Mouse (Mus musculus): ENCODE measurements around the gene Mcm2. TPM values are rescaled to one million over a fixed set of nuclear protein-coding genes. Genes with fewer than 3 reads are reported as not detected.

Mcm2 gene
- polyA plus RNA-seq, 1 experiment: 12.7 TPM

DNA sequence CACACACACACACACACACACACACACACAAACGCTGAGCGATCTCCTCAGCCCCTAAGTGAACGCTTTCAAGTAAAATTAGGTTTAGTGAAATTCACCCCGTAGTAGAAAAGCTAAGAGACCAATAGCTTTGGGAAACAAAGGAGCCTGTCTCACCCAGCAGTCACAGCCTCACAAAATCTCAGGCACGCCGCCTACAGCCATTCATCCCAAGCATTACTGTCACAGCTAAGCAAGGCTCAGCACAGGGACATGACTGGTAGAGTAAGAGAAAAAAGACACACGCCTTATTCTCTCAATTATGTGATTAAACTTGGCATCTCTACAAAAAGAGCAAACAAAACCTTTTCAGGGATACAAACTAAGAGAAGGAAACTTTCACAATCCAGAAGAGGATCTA, 17.2 kb downstream of the Mcm2 start:
- no peak for TF ChIP-seq CTCF (IDR thresholded peaks at IDR 0.05; ENCODE audit: low read depth, low read length)
- no peak for TF ChIP-seq POLR2A (IDR thresholded peaks at IDR 0.05; ENCODE audit: borderline replicate concordance, low read depth, low read length)
- Histone ChIP-seq H3K4me3 (ENCODE audit: insufficient read depth, low read length) (no peak overlapping the region), H3K4me1 (ENCODE audit: control insufficient read depth, insufficient read depth, low read length) (no peaks in the 10 kb centered on the region), H3K27ac (ENCODE audit: insufficient read depth, low read depth, low read length) (no peak overlapping the region)

DNA sequence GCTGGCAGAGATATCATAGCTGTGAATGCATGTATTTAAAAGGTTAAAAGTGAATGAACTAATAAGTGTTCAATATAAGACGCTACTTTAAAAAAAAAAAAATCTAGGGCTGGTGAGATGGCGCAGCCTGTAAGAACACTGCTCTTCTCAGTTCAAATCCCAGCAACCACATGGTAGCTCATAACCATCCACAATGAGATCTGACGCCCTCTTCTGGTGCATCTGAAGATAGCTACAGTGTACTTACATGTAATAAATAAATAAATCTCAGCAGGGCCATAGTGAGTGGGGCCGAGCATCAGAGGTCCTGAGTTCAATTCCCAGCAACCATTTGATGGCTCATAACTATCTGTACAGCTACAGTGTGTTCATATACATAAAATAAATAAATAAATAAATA, 19.1 kb downstream of the Mcm2 start:
- TF ChIP-seq CTCF (IDR thresholded peaks at IDR 0.05; ENCODE audit: low read depth, low read length) (no peak), POLR2A (IDR thresholded peaks at IDR 0.05; ENCODE audit: borderline replicate concordance, low read depth, low read length) (no peak)
- Histone ChIP-seq H3K27ac (ENCODE audit: insufficient read depth, low read depth, low read length) (no peak overlapping the region), H3K4me1 (ENCODE audit: control insufficient read depth, insufficient read depth, low read length) (no peaks in the 10 kb centered on the region), H3K4me3 (ENCODE audit: insufficient read depth, low read length) (no peak overlapping the region)

DNA sequence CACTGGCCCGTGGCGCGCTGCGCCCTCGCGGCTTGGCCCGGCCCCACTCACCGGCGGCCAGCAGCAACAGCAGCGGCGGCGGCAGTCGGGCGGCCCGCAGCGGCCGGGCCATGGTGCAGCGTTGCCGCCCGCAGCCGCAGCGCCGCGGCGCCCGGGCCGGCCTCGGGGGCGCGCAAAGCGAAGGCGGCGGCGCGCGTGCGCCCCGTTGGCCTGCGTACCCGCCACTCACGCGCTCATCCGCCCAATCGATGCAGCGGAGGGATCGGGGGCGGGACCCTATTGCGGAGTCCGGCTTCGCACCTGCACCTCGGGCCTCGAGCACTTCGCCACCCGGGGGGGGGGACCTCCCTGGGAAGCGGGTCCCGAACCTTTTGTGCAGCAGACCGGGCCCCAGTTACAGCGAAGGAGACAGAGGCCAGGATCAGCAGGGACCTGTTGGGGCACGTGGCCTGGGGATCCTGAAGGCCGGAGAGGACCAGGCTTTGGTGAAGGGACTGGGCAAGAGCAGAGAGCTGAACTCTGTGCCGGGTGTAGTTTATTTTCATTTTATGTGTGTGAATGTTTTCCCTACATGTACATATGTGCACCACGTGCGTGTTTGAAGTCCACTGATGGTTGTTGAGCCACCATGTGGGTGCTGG, 23.6 kb downstream of the Mcm2 start, which contains the start of gene Podxl2:
Gene Podxl2, minus strand, starts transcription at position 177 of the 641 bp plus-strand sequence.
- Histone ChIP-seq H3K4me3 (ENCODE audit: insufficient read depth, low read length) (peak within 1 kb of the TSS; percentile 37), H3K4me1 (ENCODE audit: control insufficient read depth, insufficient read depth, low read length) (no peaks in the 10 kb centered on the region), H3K27ac (ENCODE audit: insufficient read depth, low read depth, low read length) (no peak within 1 kb of the TSS)
- TF ChIP-seq CTCF (IDR thresholded peaks at IDR 0.05; ENCODE audit: low read depth, low read length) (no peak), POLR2A (IDR thresholded peaks at IDR 0.05; ENCODE audit: borderline replicate concordance, low read depth, low read length) (no peak)

DNA sequence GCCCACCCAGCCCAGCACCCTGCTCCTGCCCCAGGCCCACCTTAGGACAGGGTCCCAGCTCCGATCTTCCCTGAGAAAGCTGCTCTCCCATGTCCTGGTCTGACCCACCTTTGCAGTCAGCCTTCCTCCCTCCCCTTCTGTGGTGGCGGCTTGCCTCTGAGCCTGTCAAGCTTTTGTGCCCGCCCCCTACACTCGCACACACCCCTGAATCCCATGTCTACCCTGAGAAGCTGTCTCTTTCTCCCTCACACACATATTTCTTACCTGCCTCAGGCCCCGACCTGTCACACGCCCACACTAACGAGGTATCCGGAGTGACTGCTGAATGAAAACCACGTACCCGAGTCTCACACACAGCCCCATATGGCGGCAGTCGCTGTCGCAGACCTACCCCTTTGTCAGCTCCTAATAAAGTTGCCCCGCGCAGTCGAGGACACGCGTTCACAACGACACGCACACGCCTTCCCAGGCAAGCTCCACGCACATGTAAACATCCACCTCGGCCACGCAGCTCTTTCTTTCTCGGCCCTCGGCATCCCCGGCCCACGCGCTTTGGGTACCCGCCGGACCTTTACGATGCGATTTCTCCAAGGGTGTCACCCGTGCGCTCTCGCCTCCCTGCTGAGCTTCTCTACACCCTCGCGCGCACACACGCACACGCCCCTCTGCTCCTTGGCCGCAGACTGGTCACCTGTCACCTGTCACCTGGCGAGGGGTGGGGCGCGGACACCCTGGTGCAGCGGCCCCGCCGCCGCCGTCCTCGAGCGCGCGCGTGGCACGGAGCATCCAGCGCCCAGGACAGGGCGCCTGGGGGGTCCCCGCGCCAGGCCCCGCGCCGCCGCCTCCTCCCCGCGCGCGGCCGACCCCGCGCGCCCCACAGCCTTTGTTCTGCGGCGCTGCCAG, 24.4 kb downstream of the Mcm2 start:
- Histone ChIP-seq H3K4me1 (ENCODE audit: control insufficient read depth, insufficient read depth, low read length) (peaks cover 4% of the 10 kb centered on the region; the same call in 1 of the 2 replicates), H3K4me3 (ENCODE audit: insufficient read depth, low read length) (peak overlapping the region; percentile 37)
- no peak for TF ChIP-seq POLR2A (IDR thresholded peaks at IDR 0.05; ENCODE audit: borderline replicate concordance, low read depth, low read length)
- no peak for TF ChIP-seq CTCF (IDR thresholded peaks at IDR 0.05; ENCODE audit: low read depth, low read length)

DNA sequence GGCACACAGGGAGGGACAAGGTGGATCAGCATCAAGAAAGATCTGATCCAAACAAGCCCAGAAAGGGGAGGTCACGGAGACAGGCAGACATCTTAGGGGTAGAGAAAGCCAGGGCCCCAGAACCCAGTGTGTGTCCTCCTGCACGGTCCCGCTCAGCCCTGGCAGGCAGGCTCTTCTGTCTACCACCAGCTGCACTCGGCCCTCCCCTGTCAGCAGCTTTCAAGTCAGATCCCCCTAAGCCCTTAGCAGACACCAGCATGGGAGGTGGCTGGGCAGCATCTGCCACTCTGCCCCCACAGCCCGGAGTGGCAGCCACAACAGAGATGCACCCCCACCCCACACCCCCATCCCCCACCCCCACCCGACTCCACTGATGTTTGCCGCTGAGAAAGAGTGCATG, 25.8 kb downstream of the Mcm2 start:
- Histone ChIP-seq H3K27ac (ENCODE audit: insufficient read depth, low read depth, low read length) (no peak overlapping the region), H3K4me1 (ENCODE audit: control insufficient read depth, insufficient read depth, low read length) (peaks cover 4% of the 10 kb centered on the region; the same call in 1 of the 2 replicates), H3K4me3 (ENCODE audit: insufficient read depth, low read length) (no peak overlapping the region)
- TF ChIP-seq POLR2A (IDR thresholded peaks at IDR 0.05; ENCODE audit: borderline replicate concordance, low read depth, low read length) (no peak), CTCF (IDR thresholded peaks at IDR 0.05; ENCODE audit: low read depth, low read length) (no peak)

More for the DNA sequence above, 24.4 kb downstream of the Mcm2 start:
- H3K27ac ChIP-seq (ENCODE audit: insufficient read depth, low read depth, low read length): no peak overlapping the region

DNA sequence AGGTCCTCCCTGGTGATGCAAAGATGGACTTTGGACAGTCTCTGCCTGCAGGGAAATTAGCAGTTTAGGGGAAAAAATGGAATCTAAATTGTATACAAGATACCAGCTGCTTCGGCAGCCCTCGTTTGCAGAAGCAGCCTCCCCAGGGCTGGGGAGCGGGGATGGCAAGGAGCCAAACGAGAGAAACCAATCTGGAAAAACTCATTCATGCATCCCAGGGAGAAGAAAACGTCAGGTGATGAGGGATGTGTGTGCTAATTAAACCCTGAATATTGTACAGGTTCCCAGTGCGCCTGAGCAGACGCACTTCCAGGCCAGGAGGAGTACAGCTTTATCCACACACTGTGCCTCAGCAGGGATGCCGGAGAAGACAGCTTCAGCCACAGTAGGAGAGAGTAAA, 27.0 kb downstream of the Mcm2 start:
- Histone ChIP-seq H3K4me1 (ENCODE audit: control insufficient read depth, insufficient read depth, low read length) (peaks cover 4% of the 10 kb centered on the region; the same call in 1 of the 2 replicates), H3K27ac (ENCODE audit: insufficient read depth, low read depth, low read length) (no peak overlapping the region), H3K4me3 (ENCODE audit: insufficient read depth, low read length) (no peak overlapping the region)
- TF ChIP-seq POLR2A (IDR thresholded peaks at IDR 0.05; ENCODE audit: borderline replicate concordance, low read depth, low read length) (no peak), CTCF (IDR thresholded peaks at IDR 0.05; ENCODE audit: low read depth, low read length) (no peak)

DNA sequence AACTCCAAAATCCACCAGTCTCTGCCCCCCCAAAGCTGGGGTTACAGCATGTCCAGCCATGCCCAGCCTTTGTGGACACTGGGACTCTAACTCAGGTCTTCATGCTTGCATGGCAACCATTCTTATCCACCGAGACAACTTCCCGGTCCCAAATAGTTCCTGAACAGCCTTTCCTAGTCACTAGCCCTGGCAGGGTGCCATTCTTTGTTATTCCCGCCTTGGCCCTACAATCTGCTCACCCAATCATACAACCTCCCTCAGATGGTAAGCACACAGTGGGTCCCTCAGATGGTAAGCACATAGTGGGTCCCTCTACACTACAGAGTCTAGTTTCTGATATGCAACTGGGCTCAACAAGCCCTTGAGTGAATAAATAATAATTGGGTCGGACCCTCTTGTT, 28.0 kb downstream of the Mcm2 start:
- no peak for TF ChIP-seq POLR2A (IDR thresholded peaks at IDR 0.05; ENCODE audit: borderline replicate concordance, low read depth, low read length)
- TF ChIP-seq CTCF (IDR thresholded peaks at IDR 0.05; ENCODE audit: low read depth, low read length): no peak
- Histone ChIP-seq H3K27ac (ENCODE audit: insufficient read depth, low read depth, low read length) (no peak overlapping the region), H3K4me3 (ENCODE audit: insufficient read depth, low read length) (no peak overlapping the region), H3K4me1 (ENCODE audit: control insufficient read depth, insufficient read depth, low read length) (peaks cover 4% of the 10 kb centered on the region; the same call in 1 of the 2 replicates)

DNA sequence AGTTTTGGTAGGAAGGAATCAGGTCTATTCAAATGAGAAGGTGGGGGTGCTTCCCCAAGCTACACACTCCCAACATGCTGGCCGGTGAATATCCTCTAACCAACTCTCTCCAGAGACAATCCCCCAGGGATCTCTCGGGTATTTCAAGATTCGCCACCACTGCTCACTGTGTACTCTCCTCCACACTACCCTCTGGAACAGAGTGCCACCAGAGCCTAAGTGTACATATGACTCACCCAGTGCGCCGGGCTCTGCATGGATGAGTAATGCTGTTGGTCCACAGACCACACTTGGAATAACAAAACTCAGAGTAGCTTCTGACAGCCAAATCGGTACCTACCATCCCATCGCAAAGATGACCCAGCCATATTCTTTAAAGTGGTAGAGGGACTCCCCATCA, 29.1 kb downstream of the Mcm2 start:
- Histone ChIP-seq H3K4me3 (ENCODE audit: insufficient read depth, low read length) (no peak overlapping the region), H3K27ac (ENCODE audit: insufficient read depth, low read depth, low read length) (no peak overlapping the region), H3K4me1 (ENCODE audit: control insufficient read depth, insufficient read depth, low read length) (peaks cover 4% of the 10 kb centered on the region; the same call in 1 of the 2 replicates)
- TF ChIP-seq CTCF (IDR thresholded peaks at IDR 0.05; ENCODE audit: low read depth, low read length) (no peak), POLR2A (IDR thresholded peaks at IDR 0.05; ENCODE audit: borderline replicate concordance, low read depth, low read length) (no peak)

DNA sequence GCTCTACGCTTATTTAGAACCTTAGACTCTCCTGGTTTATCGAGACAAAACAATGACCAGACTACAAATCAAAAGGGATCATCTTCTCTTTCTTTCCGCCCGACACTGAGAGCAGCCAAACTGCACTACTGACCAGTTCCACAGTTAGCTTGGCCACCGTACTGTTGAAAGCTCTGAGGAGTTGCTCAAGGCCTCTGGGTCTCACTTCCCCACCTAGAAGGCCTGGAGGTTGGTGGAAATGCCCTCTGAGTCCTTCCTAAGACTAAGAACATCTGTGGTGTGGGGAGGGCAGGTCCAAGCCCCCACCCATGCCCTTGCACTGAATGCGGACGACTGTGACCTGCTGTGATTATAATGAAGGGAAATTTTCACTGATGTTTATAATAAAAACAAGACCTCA, 32.9 kb downstream of the Mcm2 start:
- TF ChIP-seq CTCF (IDR thresholded peaks at IDR 0.05; ENCODE audit: low read depth, low read length): no peak
- no peak for TF ChIP-seq POLR2A (IDR thresholded peaks at IDR 0.05; ENCODE audit: borderline replicate concordance, low read depth, low read length)
- Histone ChIP-seq H3K4me1 (ENCODE audit: control insufficient read depth, insufficient read depth, low read length) (peaks cover 4% of the 10 kb centered on the region; the same call in 1 of the 2 replicates), H3K27ac (ENCODE audit: insufficient read depth, low read depth, low read length) (no peak overlapping the region), H3K4me3 (ENCODE audit: insufficient read depth, low read length) (no peak overlapping the region)

DNA sequence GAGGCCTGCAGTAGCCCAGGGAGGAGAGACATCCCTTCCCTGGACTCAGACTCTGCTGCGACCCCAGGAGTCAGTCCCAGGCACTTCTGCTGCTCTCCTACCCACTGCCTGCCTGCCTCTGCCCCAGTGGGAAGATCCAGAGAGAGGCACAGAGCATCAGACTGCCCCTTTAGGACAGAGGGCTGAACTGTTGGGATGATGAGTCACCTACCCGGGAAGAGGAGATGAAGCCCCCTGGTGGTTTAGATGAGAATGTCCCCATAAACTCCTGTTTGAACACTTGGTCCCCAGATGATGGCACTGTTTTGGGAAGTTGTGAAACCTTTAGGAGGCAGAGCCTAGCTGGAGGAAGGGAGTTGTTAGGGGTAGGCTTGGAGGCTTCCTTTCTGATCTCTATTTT, 37.7 kb downstream of the Mcm2 start:
- Histone ChIP-seq H3K27ac (ENCODE audit: insufficient read depth, low read depth, low read length) (no peak overlapping the region), H3K4me3 (ENCODE audit: insufficient read depth, low read length) (no peak overlapping the region), H3K4me1 (ENCODE audit: control insufficient read depth, insufficient read depth, low read length) (no peaks in the 10 kb centered on the region)
- TF ChIP-seq CTCF (IDR thresholded peaks at IDR 0.05; ENCODE audit: low read depth, low read length): peak; percentile 45; the same call in 1 of the 2 replicates
- no peak for TF ChIP-seq POLR2A (IDR thresholded peaks at IDR 0.05; ENCODE audit: borderline replicate concordance, low read depth, low read length)

Measured in bone marrow macrophage, adult 2 months (primary cell).